Mouse (Mus musculus): ENCODE data around the gene Tfcp2. TPM values are rescaled to one million over a fixed set of nuclear protein-coding genes. Genes with fewer than 3 reads are reported as not detected.
"Not testable (repeated sequence)": the region's sequence is repeated elsewhere in the genome, so short reads cannot be mapped to it uniquely, and the experiment has no call there.

Gene Tfcp2
- polyA plus RNA-seq, 1 experiment, result 20.3 TPM

GRCm38 (mm10) chr15:100527900-100528299, 23.9 kb downstream of the Tfcp2 start:
- TF ChIP-seq POLR2A (IDR thresholded peaks at IDR 0.05; ENCODE audit: low read depth, low read length) (no peak), CTCF (IDR thresholded peaks at IDR 0.05; ENCODE audit: borderline replicate concordance, insufficient read depth, low read length) (no peak)
- Histone ChIP-seq H3K27ac (ENCODE audit: insufficient read depth, low read length) (no peak overlapping the region), H3K4me1 (ENCODE audit: control insufficient read depth, insufficient read depth, low read length) (no peaks in the 10 kb centered on the region), H3K4me3 (ENCODE audit: insufficient read depth, low read length) (no peak overlapping the region)

DNA sequence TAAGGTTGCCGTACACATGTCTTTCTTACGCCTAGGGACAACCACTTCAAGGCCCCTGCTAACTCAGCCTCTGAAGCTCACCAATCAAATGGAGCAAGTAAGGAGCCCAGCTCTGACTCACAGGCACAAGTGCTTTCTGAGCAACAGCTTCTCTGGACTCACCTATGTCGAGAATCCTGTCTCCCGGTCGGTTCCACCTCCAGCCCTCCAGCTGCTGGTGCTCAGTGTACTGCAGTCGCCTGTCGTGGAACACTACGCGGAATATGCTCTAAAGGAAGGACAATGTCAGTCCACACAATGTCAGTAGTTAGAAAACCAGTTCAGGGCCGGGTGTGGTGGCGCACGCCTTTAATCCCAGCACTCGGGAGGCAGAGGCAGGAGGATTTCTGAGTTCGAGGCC, 26.4 kb downstream of the Tfcp2 start:
- H3K4me1 ChIP-seq (ENCODE audit: control insufficient read depth, insufficient read depth, low read length), result no peaks in the 10 kb centered on the region
- no peak overlapping the region for H3K4me3 ChIP-seq (ENCODE audit: insufficient read depth, low read length)
- no peak for TF ChIP-seq CTCF (IDR thresholded peaks at IDR 0.05; ENCODE audit: borderline replicate concordance, insufficient read depth, low read length)
- no peak for TF ChIP-seq POLR2A (IDR thresholded peaks at IDR 0.05; ENCODE audit: low read depth, low read length)
- H3K27ac ChIP-seq (ENCODE audit: insufficient read depth, low read length), result no peak overlapping the region

DNA sequence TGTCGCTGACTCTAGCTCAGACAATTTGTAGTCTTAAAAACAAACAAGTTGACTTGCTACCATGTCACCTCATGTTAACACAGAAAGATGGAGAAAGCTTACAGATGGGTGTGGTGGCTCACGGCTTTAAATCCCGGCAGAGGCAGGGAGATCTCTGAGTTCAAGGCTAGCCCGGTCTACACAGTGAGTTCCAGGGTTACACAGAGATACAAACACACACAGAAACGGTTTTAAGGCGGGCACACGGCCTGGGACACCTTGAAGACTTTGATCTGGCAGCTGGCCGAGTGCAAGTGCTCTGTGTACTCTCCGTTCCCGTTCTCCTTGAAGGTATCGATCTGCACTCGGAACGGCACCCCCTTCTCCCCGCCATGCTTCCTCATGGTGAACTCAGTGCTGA, 31.5 kb downstream of the Tfcp2 start:
- H3K4me1 ChIP-seq (ENCODE audit: control insufficient read depth, insufficient read depth, low read length), result no peaks in the 10 kb centered on the region
- no peak overlapping the region for H3K4me3 ChIP-seq (ENCODE audit: insufficient read depth, low read length)
- H3K27ac ChIP-seq (ENCODE audit: insufficient read depth, low read length), result no peak overlapping the region
- no peak for TF ChIP-seq POLR2A (IDR thresholded peaks at IDR 0.05; ENCODE audit: low read depth, low read length)
- no peak for TF ChIP-seq CTCF (IDR thresholded peaks at IDR 0.05; ENCODE audit: borderline replicate concordance, insufficient read depth, low read length)

- no peaks in the 10 kb centered on the region for H3K4me1 ChIP-seq (ENCODE audit: control insufficient read depth, insufficient read depth, low read length)
- TF ChIP-seq CTCF (IDR thresholded peaks at IDR 0.05; ENCODE audit: borderline replicate concordance, insufficient read depth, low read length), result no peak
- no peak for TF ChIP-seq POLR2A (IDR thresholded peaks at IDR 0.05; ENCODE audit: low read depth, low read length)
Observed at GRCm38 (mm10) chr15:100515121-100515520, 36.7 kb downstream of the Tfcp2 start.

DNA sequence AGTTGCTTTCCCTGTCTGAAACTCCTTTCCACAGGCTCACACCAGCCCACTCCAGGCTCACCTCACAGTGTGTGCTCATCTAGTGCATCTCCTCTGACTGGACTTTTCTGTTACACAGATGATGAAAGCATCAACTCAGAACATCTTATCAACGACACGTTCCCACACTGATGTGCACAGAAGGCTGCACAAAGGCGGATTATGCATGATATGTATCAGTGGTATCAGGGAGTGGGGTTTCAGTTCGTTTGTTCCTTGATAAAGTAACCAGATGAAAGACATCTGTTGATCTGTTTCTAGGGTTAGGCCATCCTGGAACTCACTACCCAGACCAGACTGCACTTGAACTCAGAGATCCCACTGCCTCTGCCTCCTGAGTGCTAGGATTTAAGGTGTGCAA, 38.4 kb downstream of the Tfcp2 start:
- Histone ChIP-seq H3K4me1 (ENCODE audit: control insufficient read depth, insufficient read depth, low read length) (no peaks in the 10 kb centered on the region), H3K4me3 (ENCODE audit: insufficient read depth, low read length) (no peak overlapping the region), H3K27ac (ENCODE audit: insufficient read depth, low read length) (no peak overlapping the region)
- TF ChIP-seq CTCF (IDR thresholded peaks at IDR 0.05; ENCODE audit: borderline replicate concordance, insufficient read depth, low read length) (no peak), POLR2A (IDR thresholded peaks at IDR 0.05; ENCODE audit: low read depth, low read length) (no peak)

More at GRCm38 (mm10) chr15:100515121-100515520, 36.7 kb downstream of the Tfcp2 start:
- H3K4me3 ChIP-seq (ENCODE audit: insufficient read depth, low read length), result no peak overlapping the region
- no peak overlapping the region for H3K27ac ChIP-seq (ENCODE audit: insufficient read depth, low read length)

DNA sequence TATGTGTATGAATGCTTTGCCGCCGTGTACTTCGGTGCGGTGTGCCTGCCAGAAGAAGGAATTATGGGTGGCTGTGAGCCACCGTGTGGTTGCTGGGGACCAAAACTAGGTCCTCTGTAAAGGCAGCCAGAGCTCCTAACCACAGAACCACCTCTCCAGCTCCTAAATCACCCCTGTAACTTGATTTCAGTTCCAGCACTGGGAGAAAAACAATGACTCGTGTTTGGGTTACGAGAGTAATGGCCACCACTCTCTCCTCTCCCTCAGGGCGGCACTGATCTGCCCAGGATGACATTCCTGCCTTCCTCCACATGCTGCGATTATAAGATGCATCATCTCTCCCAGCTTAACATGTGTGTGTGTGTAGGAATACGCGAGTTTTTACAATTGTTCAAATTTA, 41.7 kb downstream of the Tfcp2 start:
- Histone ChIP-seq H3K27ac (ENCODE audit: insufficient read depth, low read length) (no peak overlapping the region), H3K4me1 (ENCODE audit: control insufficient read depth, insufficient read depth, low read length) (no peaks in the 10 kb centered on the region), H3K4me3 (ENCODE audit: insufficient read depth, low read length) (no peak overlapping the region)
- TF ChIP-seq CTCF (IDR thresholded peaks at IDR 0.05; ENCODE audit: borderline replicate concordance, insufficient read depth, low read length) (no peak), POLR2A (IDR thresholded peaks at IDR 0.05; ENCODE audit: low read depth, low read length) (no peak)

GRCm38 (mm10) chr15:100508454-100509167, 43.2 kb downstream of the Tfcp2 start:
- TF ChIP-seq CTCF (IDR thresholded peaks at IDR 0.05; ENCODE audit: borderline replicate concordance, insufficient read depth, low read length) (no peak), POLR2A (IDR thresholded peaks at IDR 0.05; ENCODE audit: low read depth, low read length) (no peak)

GRCm38 (mm10) chr15:100499506-100499905, 52.3 kb downstream of the Tfcp2 start:
- H3K4me1 ChIP-seq (ENCODE audit: control insufficient read depth, insufficient read depth, low read length); H3K27ac ChIP-seq (ENCODE audit: insufficient read depth, low read length); H3K4me3 ChIP-seq (ENCODE audit: insufficient read depth, low read length): not testable (repeated sequence)

More at GRCm38 (mm10) chr15:100508454-100509167, 43.2 kb downstream of the Tfcp2 start:
- Histone ChIP-seq H3K27ac (ENCODE audit: insufficient read depth, low read length) (no peak overlapping the region), H3K4me1 (ENCODE audit: control insufficient read depth, insufficient read depth, low read length) (no peaks in the 10 kb centered on the region), H3K4me3 (ENCODE audit: insufficient read depth, low read length) (no peak overlapping the region)

GRCm38 (mm10) chr15:100495102-100495501, 56.7 kb downstream of the Tfcp2 start, which contains the start of gene Csrnp2:
Csrnp2 (minus strand) TSS chr15:100495488.
- no peak within 1 kb of the TSS for H3K27ac ChIP-seq (ENCODE audit: insufficient read depth, low read length)
- H3K4me3 ChIP-seq (ENCODE audit: insufficient read depth, low read length), result peak within 1 kb of the TSS; percentile 58
- TF ChIP-seq CTCF (IDR thresholded peaks at IDR 0.05; ENCODE audit: borderline replicate concordance, insufficient read depth, low read length), result no peak
- peak; percentile 99 for TF ChIP-seq POLR2A (IDR thresholded peaks at IDR 0.05; ENCODE audit: low read depth, low read length)
- peaks cover 5% of the 10 kb centered on the region for H3K4me1 ChIP-seq (ENCODE audit: control insufficient read depth, insufficient read depth, low read length)

GRCm38 (mm10) chr15:100494647-100495046, 57.2 kb downstream of the Tfcp2 start:
- TF ChIP-seq CTCF (IDR thresholded peaks at IDR 0.05; ENCODE audit: borderline replicate concordance, insufficient read depth, low read length), result no peak
- TF ChIP-seq POLR2A (IDR thresholded peaks at IDR 0.05; ENCODE audit: low read depth, low read length), result no peak
- Histone ChIP-seq H3K27ac (ENCODE audit: insufficient read depth, low read length) (no peak overlapping the region), H3K4me1 (ENCODE audit: control insufficient read depth, insufficient read depth, low read length) (peaks cover 5% of the 10 kb centered on the region), H3K4me3 (ENCODE audit: insufficient read depth, low read length) (peak overlapping the region; percentile 58)
